Mouse (Mus musculus) bone marrow, adult 2 months (tissue): Measurements from ENCODE around the gene Gm14403.
"Not testable (repeated sequence)": the region's sequence is repeated elsewhere in the genome, so short reads cannot be mapped to it uniquely, and the experiment has no call there.

Experiments
- CTCF ChIP-seq: fragments of 200-500 bp; IDR thresholded peaks from 2 replicates; pipeline ENCODE4 v1.5.1; 2011; ENCODE audit warnings: low read length, control low read depth; ENCODE audit not compliant: control insufficient read depth, insufficient read depth
- POLR2A ChIP-seq: fragments of 200-500 bp; IDR thresholded peaks from 2 replicates; pipeline ENCODE4 v1.6.1; 2011; ENCODE audit warnings: low read depth, mild to moderate bottlenecking, control low read depth, low read length, borderline replicate concordance; ENCODE audit not compliant: control insufficient read depth

GRCm38 (mm10) chr2:177498067-177498466 is at the start of gene Gm14403:
- not testable (repeated sequence) for TF ChIP-seq CTCF, POLR2A
